Mouse (Mus musculus) ES-E14 (cell line): ENCODE results near the gene Dcdc2a. TPM values are rescaled to one million over a fixed set of nuclear protein-coding genes. Genes with fewer than 3 reads are reported as not detected.

Source experiments
- DNase-seq: peaks from one replicate; pipeline ENCODE4 v3.0.0-alpha.2; 2013; ENCODE audit warnings: low read depth, low spot score
- H3K27ac ChIP-seq: 2 replicates; pipeline ENCODE4 v1.5.1; 2012; ENCODE audit warnings: low read depth, mild to moderate bottlenecking, low read length, moderate library complexity, mixed read lengths; ENCODE audit not compliant: poor library complexity, insufficient read depth, severe bottlenecking
- H3K36me3 ChIP-seq: 2 replicates; pipeline ENCODE4 v1.6.1; 2012; ENCODE audit warnings: mild to moderate bottlenecking, low read length, moderate library complexity, mixed read lengths; ENCODE audit not compliant: control insufficient read depth, poor library complexity, insufficient read depth, severe bottlenecking
- H3K4me1 ChIP-seq, 2 experiments: fragments of 150-350 bp in 1 of 2; sonication (generic) in 1 of 2; 2 replicates each; pipeline ENCODE4 v1.6.1; 2012; ENCODE audit warnings: low read length in 2 of 2, mild to moderate bottlenecking in 1 of 2, mixed read lengths in 1 of 2; ENCODE audit not compliant: control insufficient read depth in 2 of 2, insufficient read depth in 2 of 2, poor library complexity in 1 of 2
- H3K4me3 ChIP-seq, 2 experiments: fragments of 150-350 bp in 1 of 2; sonication (generic) in 1 of 2; 2 replicates each; pipeline ENCODE4 v1.5.1; 2012; ENCODE audit warnings: low read length in 2 of 2, low read depth in 1 of 2, mild to moderate bottlenecking in 1 of 2, mixed read lengths in 1 of 2; ENCODE audit not compliant: insufficient read depth in 1 of 2, poor library complexity in 1 of 2, severe bottlenecking in 1 of 2
- H3K9ac ChIP-seq: 2 replicates; pipeline ENCODE4 v1.6.1; 2012; ENCODE audit warnings: low read depth, mild to moderate bottlenecking, low read length, mixed read lengths; ENCODE audit not compliant: poor library complexity, insufficient read depth, severe bottlenecking
- H3K9me3 ChIP-seq: fragments of 150-350 bp; sonication (generic); 2 replicates; pipeline ENCODE4 v1.6.1; 2012; ENCODE audit warnings: low read depth, mild to moderate bottlenecking, low read length; ENCODE audit not compliant: control insufficient read depth, insufficient read depth
- CHD2 ChIP-seq: IDR thresholded peaks from 2 replicates; pipeline ENCODE4 v1.6.1; 2014; ENCODE audit warnings: mild to moderate bottlenecking, low read depth, low read length, inconsistent platforms
- HCFC1 ChIP-seq: IDR thresholded peaks from 2 replicates; pipeline ENCODE4 v1.6.1; 2012; ENCODE audit warnings: low read length, inconsistent platforms, borderline replicate concordance; ENCODE audit not compliant: insufficient read depth
- MAFK ChIP-seq: IDR thresholded peaks from 2 replicates; pipeline ENCODE4 v1.6.1; 2014; ENCODE audit warnings: mild to moderate bottlenecking, low read depth, low read length, inconsistent platforms; ENCODE audit not compliant: insufficient read depth
- ZC3H11A ChIP-seq: IDR thresholded peaks from 2 replicates; pipeline ENCODE4 v1.6.1; 2012; ENCODE audit warnings: low read depth, mild to moderate bottlenecking, inconsistent platforms, low read length, borderline replicate concordance
- ZNF384 ChIP-seq: IDR thresholded peaks from 2 replicates; pipeline ENCODE4 v1.6.1; 2012; ENCODE audit warnings: low read depth, low read length, inconsistent platforms
- in situ Hi-C, 2 experiments: fragments of 600-800 bp; cut with MboI; formaldehyde crosslinking; loops; one replicate each; pipeline ENCODE4 v1.15.1; 2025; ENCODE audit warnings: low sequenced_read_pairs in 2 of 2, inconsistent platforms in 1 of 2; ENCODE audit not compliant: unreplicated experiment in 2 of 2
- total RNA-seq: library from RNA; depleted of rRNA; stranded (reverse); fragments of 300-350 nt; gene quantifications from 2 replicates; pipeline ENCODE4 v1.2.3, GENCODE M21; 2012

Dcdc2a gene
- total RNA-seq, 1 experiment: 0.67 TPM

- Histone ChIP-seq H3K9ac (no peak overlapping the region), H3K9me3 (no peaks in the 10 kb centered on the region), H3K4me1 (no peaks in the 10 kb centered on the region), H3K36me3 (no peaks in the 10 kb centered on the region), H3K27ac (no peak overlapping the region), H3K4me3 (no peak overlapping the region)
- in situ Hi-C loops: no loop called here
- TF ChIP-seq CHD2: no peak
- DNase-seq: no peak
Measured at GRCm38 (mm10) chr13:25128766-25129165, 73.0 kb downstream of the Dcdc2a start.

GRCm38 (mm10) chr13:25143066-25143465 is 87.3 kb downstream of the Dcdc2a start:
- TF ChIP-seq HCFC1: no peak
- no peak for TF ChIP-seq CHD2
- no peak for TF ChIP-seq ZC3H11A
- TF ChIP-seq MAFK: no peak
- TF ChIP-seq ZNF384: no peak
- H3K27ac ChIP-seq: no peak overlapping the region
- no peaks in the 10 kb centered on the region for H3K4me1 ChIP-seq
- H3K9me3 ChIP-seq: no peaks in the 10 kb centered on the region
- no peak overlapping the region for H3K9ac ChIP-seq
- in situ Hi-C loops: no loop called here
- DNase-seq: no peak
- no peak overlapping the region for H3K4me3 ChIP-seq
- no peaks in the 10 kb centered on the region for H3K36me3 ChIP-seq

- no peaks in the 10 kb centered on the region for H3K36me3 ChIP-seq
- no peaks in the 10 kb centered on the region for H3K4me1 ChIP-seq
- DNase-seq: no peak
- no peak overlapping the region for H3K4me3 ChIP-seq
- TF ChIP-seq MAFK (no peak), ZC3H11A (no peak), HCFC1 (no peak), CHD2 (no peak), ZNF384 (no peak)
- H3K9ac ChIP-seq: no peak overlapping the region
- H3K27ac ChIP-seq: no peak overlapping the region
- in situ Hi-C loops: no loop called here
- no peaks in the 10 kb centered on the region for H3K9me3 ChIP-seq
Measured at GRCm38 (mm10) chr13:25144093-25144492, 88.3 kb downstream of the Dcdc2a start.

GRCm38 (mm10) chr13:25146232-25146631 is 90.4 kb downstream of the Dcdc2a start:
- TF ChIP-seq MAFK (no peak), ZC3H11A (no peak), HCFC1 (no peak), ZNF384 (no peak), CHD2 (no peak)
- Histone ChIP-seq H3K27ac (no peak overlapping the region), H3K9ac (no peak overlapping the region), H3K36me3 (no peaks in the 10 kb centered on the region), H3K4me1 (no peaks in the 10 kb centered on the region; a peak in 1 of 4 replicates), H3K9me3 (no peaks in the 10 kb centered on the region), H3K4me3 (no peak overlapping the region)
- no peak for DNase-seq
- in situ Hi-C loops: no loop called here

GRCm38 (mm10) chr13:25150154-25150781 is 94.5 kb downstream of the Dcdc2a start:
- peak; percentile 34 for DNase-seq
- Histone ChIP-seq H3K4me1 (no peaks in the 10 kb centered on the region; a peak in 1 of 4 replicates), H3K9me3 (no peaks in the 10 kb centered on the region), H3K36me3 (no peaks in the 10 kb centered on the region), H3K4me3 (peak overlapping the region in 1 of 2 experiments; percentile 28; a peak in 1 of 4 replicates), H3K27ac (no peak overlapping the region), H3K9ac (no peak overlapping the region)
- in situ Hi-C loops: no loop called here
- TF ChIP-seq CHD2: no peak
- TF ChIP-seq HCFC1: no peak
- TF ChIP-seq MAFK: no peak
- TF ChIP-seq ZNF384: no peak
- TF ChIP-seq ZC3H11A: no peak
